Mouse (Mus musculus) layer of hippocampus, postnatal 14 days (tissue): ENCODE measurements around the gene Cpm. TPM values are rescaled to one million over a fixed set of nuclear protein-coding genes. Genes with fewer than 3 reads are reported as not detected.
"Not testable (repeated sequence)": the region's sequence is repeated elsewhere in the genome, so short reads cannot be mapped to it uniquely, and the experiment has no call there.

Experiments used
- DNase-seq, 2 experiments: peaks; one replicate each; pipeline ENCODE4 v3.0.0; 2021 to 2022; ENCODE audit warnings: low spot score in 2 of 2, mixed read lengths in 1 of 2
- total RNA-seq, 2 experiments: library from RNA; stranded (reverse); gene quantifications; 2 replicates each; pipeline ENCODE4 v1.2.3; 2021

Gene Cpm
- total RNA-seq, 2 experiments from 2014 or later: 7.7 to 7.8 TPM

GRCm38 (mm10) chr10:117593041-117593570, 36.2 kb upstream of the Cpm start:
- no peak for DNase-seq

- DNase-seq: no peak
Measured at GRCm38 (mm10) chr10:117593857-117594256, 35.4 kb upstream of the Cpm start.

DNA sequence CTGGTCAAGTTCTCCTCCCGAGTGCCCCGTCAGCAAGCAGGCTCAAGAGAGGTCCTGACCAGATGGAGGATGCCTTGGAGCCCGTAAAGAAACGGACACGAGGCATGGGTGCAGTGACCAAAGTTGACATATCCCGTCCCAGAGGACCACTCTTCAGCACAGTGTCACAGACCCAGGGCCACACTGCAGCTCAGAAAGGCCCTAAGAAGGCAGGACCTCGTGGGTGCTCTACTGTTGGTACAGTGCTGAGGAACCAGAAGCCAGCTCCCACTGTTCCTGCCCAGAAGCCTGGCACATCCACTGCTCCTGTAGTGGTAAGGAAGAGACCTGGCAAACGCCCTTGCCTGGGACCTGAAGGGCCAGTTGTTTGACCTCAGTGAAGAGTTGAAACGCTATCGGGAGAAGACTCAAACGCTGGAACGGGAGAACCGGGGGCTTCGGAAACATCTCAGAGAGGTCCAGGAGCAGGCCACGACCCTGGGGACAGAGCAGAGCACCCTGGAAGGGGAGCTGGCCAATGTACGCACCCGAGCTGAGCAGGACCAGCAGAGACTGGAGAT, 34.9 kb upstream of the Cpm start:
- DNase-seq: no peak

DNA sequence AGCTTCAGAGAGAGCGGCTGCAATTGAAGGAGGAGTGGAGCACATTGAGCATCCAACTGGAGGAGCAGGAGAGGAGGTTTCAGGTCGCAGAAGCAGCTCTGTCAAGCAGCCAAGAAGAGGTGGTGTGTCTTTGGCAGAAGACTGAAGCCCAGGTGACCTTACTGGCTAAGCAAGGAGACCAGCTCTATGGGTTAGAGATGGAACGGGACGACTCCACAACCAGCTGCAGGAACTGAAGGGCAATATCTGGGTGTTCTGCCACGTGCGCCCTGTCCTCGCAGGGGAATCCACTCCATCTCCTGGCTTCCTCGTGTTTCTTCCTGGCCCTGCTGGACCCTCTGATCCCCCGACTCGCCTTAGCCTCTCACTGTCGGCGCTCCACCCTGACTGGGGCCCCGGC, 34.4 kb upstream of the Cpm start:
- DNase-seq: no peak

- DNase-seq: no peak
Measured at GRCm38 (mm10) chr10:117595442-117596164, 33.7 kb upstream of the Cpm start.

GRCm38 (mm10) chr10:117596165-117596735, 33.0 kb upstream of the Cpm start:
- no peak for DNase-seq

- no peak for DNase-seq
Measured at GRCm38 (mm10) chr10:117596771-117597324, 32.5 kb upstream of the Cpm start.

DNA sequence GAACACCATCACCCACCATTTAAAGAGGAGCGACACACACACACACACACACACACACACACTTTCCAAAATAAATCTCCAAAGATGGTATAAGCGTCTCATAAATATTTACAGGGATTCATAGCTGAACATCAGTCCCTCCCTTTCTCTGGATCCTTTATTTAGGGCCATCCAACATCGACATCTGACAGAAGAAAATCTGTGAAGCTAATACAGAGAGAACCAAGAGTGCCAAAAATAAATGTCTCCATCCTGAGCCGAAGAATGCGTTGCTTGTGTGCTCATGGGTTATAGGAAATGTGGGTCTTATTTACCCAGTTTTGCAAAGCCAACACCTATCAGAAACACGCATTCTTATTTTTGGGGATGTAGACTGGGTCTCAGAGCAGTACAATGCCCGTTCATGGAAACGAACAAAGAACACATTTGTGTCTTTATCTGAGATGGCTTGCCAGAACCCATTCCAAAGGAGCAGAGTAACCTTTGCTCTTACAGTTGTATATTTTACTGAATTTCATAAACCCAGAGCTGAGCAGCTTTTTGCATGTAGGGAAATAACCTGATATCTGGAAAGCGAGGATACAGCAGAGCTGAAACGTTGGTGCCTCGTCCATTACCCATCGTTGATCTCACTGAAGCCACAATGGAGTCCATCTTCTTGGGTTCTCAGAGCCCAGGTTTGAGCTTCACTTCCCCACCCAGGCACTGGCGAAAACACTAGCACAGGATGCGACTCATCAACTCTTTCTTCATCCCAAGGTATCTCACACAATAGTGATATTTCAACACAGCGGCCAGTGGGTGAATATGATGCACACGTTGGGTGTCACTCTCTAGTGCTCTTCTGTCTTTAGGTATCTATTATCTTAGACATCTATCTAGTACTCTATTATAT, 31.7 kb upstream of the Cpm start:
- DNase-seq: not testable (repeated sequence)

DNA sequence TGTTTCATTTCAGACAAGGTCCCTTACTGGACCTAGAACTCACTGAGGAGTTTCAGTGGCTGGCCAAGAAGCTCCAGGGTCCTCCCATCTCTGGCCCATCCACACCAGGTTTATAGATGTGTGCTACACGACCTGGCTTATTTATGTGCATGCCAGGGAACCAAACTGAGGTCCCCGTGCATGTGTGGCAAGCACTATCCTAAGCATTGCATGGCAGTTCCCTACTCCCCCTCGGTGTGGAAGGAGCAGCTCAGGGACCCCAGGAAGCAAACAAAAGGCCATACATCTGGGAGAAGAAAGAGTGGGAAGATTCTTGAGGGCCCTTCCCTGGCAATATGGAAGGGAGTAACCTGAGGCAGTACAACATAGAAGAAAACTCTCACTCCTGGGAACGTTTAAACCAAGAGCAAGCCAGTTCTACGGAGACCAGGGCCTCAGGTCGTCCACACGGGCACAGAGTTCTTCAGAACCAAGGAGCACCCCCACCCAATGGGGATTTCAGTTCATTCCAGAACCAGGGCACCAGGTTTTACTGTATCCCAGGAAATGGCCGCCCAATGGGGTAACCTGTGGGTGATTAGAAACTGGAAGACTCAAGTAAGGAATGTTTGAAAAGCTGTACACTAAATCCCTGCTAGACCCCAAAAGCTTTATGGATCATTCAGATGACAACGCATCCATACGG, 30.9 kb upstream of the Cpm start:
- DNase-seq: no peak

DNA sequence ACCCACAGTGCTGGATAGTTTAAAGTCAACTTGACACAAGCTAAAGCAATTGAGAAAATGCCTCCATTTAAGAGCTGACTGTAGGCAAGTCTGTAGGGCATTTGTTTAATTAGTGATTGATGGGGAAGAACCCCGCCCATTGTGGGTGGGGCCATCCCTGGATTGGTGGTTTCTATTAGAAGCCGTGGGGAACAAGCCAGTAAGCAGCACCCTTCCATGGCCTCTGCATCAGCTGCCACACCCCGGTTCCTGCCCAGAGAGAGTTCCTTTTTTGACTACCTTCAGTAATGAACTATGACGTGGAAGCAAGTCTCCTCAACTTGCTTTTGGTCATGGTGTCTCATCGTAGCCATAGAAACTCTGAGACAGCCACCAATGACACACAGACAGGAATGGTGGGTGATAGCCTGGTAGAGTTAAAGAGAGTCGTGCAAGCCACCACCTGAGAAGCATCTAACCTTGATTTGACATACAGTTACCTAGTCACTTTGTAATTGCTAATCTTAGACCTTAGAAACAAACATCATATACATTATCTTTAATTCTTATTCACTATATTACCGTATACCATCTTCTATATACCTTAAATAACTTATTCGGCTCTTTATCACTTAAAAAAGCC, 30.2 kb upstream of the Cpm start:
- not testable (repeated sequence) for DNase-seq

GRCm38 (mm10) chr10:117601146-117602035, 27.9 kb upstream of the Cpm start:
- DNase-seq: no peak

DNA sequence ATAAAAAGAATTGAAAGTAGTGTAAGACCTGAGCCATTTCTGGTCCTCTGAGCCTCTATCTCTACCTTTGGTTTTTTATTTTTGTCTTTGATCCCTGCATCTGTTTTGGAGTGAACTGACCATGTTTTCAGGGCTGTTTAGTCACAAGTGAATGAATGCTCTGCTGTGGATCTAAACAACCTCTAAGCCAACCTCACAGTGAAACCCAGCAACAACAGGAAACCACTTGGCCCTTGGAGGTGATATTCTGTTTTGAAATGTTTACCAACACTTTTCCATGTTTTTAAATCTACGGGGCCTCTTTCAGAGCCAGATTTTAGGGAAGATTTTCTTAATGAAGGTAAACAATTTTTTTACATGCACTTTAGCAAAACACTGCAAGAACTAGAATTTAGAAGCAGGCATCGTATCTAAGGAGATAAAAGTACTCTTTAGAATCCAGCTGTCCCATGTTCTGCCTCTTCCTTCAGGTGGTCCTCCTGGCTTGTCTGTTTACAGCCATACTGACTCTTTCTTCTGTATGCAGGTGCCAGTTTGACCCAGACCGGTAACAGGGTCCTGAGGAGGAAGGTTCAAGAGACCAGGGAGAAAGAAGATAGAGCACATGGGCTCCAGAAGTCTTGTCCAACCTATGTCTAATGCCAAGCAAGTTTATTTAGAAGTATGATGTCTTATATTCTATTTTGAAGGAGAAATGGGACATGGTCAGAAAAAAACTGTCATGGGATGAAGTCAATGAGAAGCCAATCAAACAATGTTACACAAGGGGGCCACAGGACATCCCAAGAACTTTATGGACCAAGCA, 26.8 kb upstream of the Cpm start:
- DNase-seq: no peak

DNA sequence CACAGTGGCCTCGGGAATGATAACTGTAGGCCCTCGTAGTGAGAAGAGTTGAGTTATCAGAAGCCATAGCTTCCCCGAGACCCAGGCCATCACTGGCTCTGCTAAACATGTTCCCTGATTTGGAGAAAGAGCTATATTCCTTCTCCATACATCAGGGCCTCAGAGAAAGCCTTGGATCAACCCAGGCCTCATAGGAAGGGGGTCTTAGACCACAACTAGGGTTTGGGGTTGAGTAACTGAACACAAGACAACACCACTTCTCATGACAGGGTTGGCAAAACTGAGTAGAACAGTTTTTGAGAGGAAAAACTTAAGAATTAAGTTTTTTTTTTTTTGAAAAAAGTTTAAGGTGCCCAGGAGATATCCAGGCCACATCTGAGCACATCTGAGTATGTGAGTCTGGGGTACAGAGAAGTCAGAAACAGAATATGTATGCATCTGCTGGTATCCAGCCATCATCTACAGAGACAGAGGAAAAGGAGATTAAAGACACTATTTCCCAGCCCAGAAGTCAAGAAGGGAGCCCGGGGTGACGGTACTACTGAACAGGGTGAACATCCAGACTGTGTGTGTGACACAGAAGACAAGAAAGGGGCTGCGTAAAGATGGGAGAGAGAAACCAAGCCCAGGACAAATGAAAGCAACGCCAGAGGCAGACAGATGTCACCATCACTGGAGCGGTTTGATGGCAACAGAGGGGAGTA, 26.0 kb upstream of the Cpm start:
- no peak for DNase-seq

GRCm38 (mm10) chr10:117603834-117604623, 25.3 kb upstream of the Cpm start:
- DNase-seq: peak in 1 of 2 experiments; percentile 22

GRCm38 (mm10) chr10:117604624-117605282, 24.5 kb upstream of the Cpm start:
- DNase-seq: no peak
